Mouse (Mus musculus): ENCODE data around the gene Zap70.

Zap70 gene

GRCm38 (mm10) chr1:36761568-36761967 lies at the start of gene Zap70:
Zap70 (plus strand) TSS chr1:36761798.
- in situ Hi-C loops (cut with MboI, MseI), result no loop called here

DNA sequence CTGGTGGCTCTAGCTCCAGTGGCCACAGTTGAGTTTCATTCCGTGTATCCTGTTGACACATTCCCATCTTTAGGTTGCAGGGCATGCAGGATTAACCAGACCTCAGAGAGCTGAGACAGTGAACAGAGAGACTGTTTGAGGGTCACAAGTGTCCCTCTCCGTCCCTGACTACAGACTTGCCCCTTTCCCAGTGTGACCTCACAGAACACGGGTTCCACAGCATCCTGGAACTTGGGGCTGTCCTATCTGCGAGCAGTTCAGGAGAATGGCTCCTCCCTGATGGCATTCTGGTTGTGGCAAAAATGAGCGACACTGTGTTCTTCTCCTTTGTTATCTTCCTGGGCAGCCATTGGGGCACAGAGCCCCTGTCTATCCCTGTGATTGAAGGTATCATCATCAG lies 47.3 kb upstream of the Zap70 start, which contains the start of gene Actr1b:
Actr1b (minus strand) TSS at position 112 of the 400 bp plus-strand sequence.
- in situ Hi-C loops (cut with MboI, MseI), result no loop called here

- in situ Hi-C loops (cut with MboI, MseI), result no loop called here
These were observed 42.8 kb upstream of the Zap70 start for GRCm38 (mm10) chr1:36718786-36719185.

DNA sequence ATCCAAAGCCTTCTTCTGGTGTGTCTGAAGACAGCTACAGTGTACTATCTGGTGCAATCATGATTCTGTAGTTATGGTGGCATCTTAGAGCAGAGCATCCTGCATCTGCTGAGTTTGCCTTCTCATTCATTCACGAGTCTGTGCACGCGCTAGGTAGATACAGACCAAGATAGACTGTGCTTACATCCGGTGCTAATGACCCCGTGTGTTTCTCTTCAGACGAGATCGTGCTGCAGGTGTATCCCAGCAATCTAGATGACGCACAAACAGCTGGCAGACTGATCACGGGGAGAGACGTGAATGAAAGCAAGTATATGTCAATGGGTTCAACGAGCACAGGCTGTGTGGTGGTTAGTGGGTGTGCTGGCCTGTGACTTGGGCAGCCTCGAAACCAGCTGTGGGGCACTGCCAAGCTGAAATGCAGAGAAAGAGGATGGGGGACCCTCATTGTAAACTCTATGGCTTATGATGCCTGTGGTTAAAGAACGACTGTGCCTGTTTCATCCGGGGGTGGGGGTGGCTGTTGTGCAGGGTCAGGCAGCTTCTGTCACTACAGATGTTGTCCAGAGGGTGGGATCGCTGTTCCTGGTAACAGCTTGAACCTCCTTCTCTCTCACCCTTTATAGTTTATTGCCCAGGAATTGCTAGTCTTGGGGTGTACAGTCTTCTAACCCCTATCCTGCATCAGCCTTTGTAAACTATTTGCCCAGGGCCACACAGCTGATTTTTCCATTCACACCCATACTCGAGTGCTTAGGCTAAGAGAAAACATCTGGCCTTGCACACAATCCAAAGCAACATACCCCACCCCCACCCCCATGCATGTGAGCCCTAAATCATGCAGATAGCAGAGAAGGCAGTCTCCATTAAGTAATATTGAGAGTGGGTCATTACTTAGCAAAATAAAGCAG lies 38.2 kb upstream of the Zap70 start:
- in situ Hi-C loops (cut with MboI, MseI), result no loop called here

GRCm38 (mm10) chr1:36724057-36724431 lies 37.6 kb upstream of the Zap70 start:
- in situ Hi-C loops (cut with MboI, MseI), result no loop called here

GRCm38 (mm10) chr1:36737300-36737699 lies 24.3 kb upstream of the Zap70 start:
- in situ Hi-C loops (cut with MboI, MseI), result loop anchor here (10.0 kb wide), 1 partner anchor 48 kb away; no protein-coding TSS in a partner anchor

DNA sequence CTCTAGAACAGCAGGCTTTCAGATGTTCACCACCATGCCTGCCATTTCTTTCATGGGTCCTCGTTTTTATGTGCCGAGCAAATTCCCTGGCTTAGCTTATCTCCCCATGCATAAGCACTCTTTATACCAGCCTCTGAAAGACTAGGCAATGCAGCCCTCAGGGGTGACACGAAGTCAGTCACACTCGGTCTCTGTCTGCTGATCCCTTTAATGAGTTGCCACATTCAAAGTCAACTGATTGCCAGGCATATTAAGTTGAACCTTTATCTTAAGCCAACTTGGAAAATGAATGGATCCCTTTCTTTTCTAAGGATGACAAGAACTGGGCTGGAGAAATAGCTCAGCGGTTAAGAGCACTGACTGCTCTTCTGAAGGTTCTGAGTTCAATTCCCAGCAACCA lies 22.4 kb upstream of the Zap70 start:
- in situ Hi-C loops (cut with MboI, MseI), result loop anchor here (10.0 kb wide), 1 partner anchor 46 kb away; no protein-coding TSS in a partner anchor

GRCm38 (mm10) chr1:36743046-36743445 lies 18.6 kb upstream of the Zap70 start:
- in situ Hi-C loops (cut with MboI, MseI), result no loop called here

GRCm38 (mm10) chr1:36744268-36744944 lies 17.2 kb upstream of the Zap70 start:
- in situ Hi-C loops (cut with MboI, MseI), result no loop called here

DNA sequence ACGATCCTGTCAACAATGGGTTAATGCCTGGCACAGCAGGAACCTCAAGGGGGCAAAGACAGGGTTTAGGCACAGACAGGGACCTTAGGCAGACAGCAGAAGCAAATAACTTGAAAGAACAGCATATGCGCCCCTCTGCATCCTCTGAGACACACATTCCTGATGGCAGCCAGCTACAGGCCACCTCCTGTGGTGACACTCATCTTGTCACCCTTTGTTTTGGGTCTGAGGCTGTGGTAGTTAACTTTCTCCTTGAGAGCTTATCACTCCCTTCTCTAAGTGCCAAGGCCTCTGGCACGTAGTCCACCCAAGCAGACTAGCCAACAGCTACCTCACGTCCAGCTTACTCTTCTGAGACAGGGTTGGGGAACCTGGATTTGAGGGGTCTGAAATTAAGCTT lies 15.9 kb upstream of the Zap70 start:
- in situ Hi-C loops (cut with MboI, MseI), result no loop called here

- in situ Hi-C loops (cut with MboI, MseI), result no loop called here
These were observed 15.1 kb upstream of the Zap70 start for GRCm38 (mm10) chr1:36746452-36746851.

- in situ Hi-C loops (cut with MboI, MseI), result no loop called here
These were observed 7.5 kb upstream of the Zap70 start for GRCm38 (mm10) chr1:36753932-36754675.

- in situ Hi-C loops (cut with MboI, MseI), result no loop called here
These were observed 3.0 kb upstream of the Zap70 start for GRCm38 (mm10) chr1:36758553-36758952.

DNA sequence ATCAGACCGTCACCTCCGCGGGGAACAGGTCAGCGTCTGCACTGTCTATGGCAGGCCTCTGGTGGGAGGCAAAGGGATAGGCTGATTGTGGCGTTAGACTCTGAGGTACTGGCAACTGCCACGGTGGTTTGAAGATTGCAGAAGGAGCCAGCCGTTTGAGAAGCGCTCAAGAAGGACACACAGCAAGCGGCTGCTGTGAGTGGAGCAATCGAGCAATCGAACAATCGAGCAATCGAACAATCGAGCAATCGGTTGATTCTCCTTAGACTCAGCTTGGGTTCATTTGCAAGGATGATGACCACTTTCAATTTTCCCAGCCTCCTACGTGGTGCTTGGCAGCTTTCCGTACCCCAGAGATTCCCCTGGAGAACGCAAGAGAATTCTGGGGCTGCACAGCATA lies 2.5 kb upstream of the Zap70 start:
- in situ Hi-C loops (cut with MboI, MseI), result no loop called here

GRCm38 (mm10) chr1:36760401-36760800 lies 1.2 kb upstream of the Zap70 start:
- in situ Hi-C loops (cut with MboI, MseI), result no loop called here

DNA sequence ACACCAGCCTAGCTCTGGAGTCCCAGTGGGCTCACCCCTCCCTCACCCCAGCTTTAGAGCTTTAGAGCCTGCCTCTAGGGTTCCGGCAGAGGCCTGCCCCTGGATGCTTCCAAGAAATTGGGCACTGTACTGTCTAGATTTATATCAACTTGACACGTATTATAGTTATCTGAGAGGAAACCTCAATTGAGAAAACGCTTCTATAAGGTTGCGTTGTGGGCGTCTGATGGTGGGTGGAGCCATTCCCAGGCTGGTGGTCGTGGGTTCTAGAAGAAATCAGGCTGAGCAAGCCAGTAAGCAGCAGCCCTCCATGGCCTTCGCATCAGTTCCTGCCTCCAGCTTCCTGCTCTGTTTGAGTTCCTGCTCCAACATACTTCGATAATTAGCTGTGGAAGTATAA lies 537 bp upstream of the Zap70 start:
- in situ Hi-C loops (cut with MboI, MseI), result no loop called here

DNA sequence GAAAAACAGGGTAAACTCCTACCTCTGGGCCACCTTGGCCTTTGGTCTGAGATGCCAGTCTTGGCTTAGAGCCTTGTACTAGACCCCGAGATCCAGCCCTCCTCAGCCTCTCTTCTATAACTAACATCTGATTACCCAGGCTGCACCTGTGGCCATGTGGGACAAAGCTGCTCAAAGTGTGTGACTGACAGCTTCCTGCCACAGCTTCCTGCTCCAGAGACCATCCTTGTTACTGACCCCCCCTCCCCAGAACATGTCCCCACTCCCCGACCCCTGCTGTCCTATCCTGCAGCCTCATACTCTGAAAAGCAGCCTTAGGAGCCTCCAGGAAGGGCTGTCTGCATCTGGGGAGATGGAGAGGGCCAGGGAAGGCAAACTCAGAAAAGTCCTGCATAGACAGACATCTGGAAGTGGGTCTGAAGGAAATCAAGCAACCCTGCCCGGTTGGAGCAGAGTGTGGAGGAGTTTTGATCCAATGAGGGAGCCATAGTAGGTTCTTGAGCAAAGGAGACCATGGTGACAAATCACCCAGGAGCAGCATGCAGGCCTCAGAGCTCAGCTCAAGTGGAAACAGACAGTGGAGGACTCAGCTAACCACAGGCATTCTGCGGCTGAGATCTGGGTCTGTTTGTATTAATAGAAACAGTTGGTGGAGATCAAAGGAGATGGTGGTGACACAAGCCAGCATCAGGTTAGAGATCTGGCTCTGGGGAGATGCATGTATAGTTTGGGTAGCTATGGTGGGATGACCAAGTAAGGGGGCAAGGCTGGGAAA lies 5.0 kb downstream of the Zap70 start:
- in situ Hi-C loops (cut with MboI, MseI), result no loop called here

DNA sequence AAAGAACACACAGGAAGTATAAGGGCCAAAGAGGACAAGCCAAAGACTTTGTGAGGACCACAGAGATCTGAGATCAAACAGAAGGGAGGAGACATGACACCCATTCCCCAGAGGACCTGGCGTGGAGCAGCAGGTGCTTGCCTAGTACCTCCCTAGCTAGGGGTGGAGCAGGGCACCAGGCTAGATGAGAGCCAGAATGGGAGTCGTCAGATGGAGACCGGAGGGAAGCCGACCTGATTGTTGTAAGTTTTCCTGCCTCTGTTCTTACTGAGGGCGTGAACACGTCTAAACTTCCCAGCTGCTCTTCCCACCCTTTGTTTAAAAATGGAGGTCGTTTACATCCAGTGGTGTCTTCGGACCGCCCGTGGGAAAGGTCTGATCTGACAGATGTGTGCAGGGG lies 5.7 kb downstream of the Zap70 start:
- in situ Hi-C loops (cut with MboI, MseI), result no loop called here

DNA sequence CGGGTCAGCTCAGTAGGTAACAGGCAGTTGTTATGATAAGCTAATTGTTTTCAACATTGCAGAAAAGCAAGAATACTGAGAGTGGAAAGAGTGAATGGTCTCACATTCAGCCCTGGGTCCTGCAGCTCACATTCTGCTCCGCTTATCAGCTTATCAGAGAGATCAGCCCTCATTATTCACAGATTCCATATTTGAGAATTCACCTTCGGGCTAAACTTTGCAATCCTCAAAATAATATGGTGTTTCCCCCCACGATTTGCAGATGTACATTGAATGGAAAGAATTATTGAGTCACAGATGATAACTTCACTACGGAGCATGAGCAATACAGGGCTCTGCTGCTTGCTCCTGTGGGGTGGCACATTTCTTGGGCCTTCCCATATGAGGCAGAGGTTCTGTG lies 7.2 kb downstream of the Zap70 start:
- in situ Hi-C loops (cut with MboI, MseI), result no loop called here

GRCm38 (mm10) chr1:36769951-36770350 lies 8.4 kb downstream of the Zap70 start:
- in situ Hi-C loops (cut with MboI, MseI), result no loop called here

DNA sequence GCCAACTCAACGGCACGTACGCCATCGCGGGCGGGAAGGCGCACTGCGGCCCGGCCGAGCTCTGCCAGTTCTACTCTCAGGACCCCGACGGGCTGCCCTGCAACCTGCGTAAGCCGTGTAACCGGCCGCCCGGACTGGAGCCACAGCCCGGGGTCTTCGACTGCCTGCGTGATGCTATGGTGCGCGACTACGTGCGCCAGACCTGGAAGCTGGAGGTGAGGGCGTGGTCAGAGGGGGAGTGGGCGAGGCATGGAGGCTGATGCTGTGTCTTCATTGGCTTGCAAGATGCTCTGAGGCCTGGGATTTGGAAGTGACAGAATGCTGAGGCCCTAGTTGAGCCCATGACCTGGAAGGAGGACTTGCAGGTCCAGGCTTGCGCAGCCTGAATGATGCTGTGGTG lies 9.4 kb downstream of the Zap70 start:
- in situ Hi-C loops (cut with MboI, MseI), result no loop called here

All from T-helper 1 cell (primary cell).